Mouse (Mus musculus): Measurements from ENCODE around the gene Olfr68.

- no peak for TF ChIP-seq CTCF (IDR thresholded peaks at IDR 0.05; ENCODE audit: low read depth)
- no peak for TF ChIP-seq EP300 (IDR thresholded peaks at IDR 0.05; ENCODE audit: low read depth)
These were observed 29.7 kb upstream of the Olfr68 start for GRCm38 (mm10) chr7:103808971-103809800.

All from heart, postnatal 0 days (tissue).